Mouse (Mus musculus) CD4-positive helper T cell, adult 2 months (primary cell): ENCODE data around the gene Ucp2.

Experiments used
- DNase-seq: peaks from one replicate; pipeline ENCODE4 v3.0.0-alpha.2; 2012; ENCODE audit warnings: low read depth, missing footprints, low spot score

The Ucp2 gene

GRCm38 (mm10) chr7:100493117-100493483, at the start of gene Ucp2:
TSS of gene Ucp2 (plus strand) at chr7:100493337.
- peak; percentile 95 for DNase-seq

DNA sequence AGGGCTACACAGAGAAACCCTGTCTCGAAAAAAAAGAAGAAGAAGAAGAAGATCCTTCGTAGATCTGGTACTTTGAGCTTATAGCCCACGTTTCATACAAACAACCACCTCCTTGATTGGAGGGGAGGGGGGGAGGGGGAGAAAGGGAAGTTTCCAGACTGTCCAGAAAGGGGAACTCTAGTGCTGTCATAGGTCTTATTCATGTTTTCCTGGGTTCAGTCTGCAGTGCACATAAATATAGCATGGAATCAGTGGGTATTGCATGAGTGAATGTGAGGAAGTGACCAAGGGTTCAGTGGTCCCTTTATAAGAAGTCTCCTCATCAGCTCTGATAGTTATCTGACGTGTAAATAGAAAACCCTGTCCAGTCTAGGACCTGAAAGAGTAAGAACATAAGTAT, 49.4 kb upstream of the Ucp2 start:
- no peak for DNase-seq

DNA sequence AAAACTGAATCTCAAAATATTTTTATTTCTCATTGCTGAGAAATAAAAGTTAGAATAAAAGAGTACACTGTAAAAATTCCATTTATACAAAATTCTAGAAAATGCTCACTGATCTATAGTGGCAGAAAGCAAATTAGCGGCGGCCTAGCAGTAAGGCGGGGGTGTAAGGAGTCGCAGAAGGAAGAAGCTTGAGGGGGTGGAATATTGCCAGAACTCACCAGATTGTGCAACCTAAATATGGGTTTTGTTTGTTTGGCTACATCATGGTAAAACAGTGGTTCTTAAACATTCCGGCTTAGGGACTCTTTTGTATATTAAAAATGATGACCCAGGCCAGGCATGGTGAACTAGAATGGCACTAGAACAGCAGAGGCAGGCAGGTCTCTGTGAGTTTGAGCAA, 46.9 kb upstream of the Ucp2 start:
- no peak for DNase-seq

DNA sequence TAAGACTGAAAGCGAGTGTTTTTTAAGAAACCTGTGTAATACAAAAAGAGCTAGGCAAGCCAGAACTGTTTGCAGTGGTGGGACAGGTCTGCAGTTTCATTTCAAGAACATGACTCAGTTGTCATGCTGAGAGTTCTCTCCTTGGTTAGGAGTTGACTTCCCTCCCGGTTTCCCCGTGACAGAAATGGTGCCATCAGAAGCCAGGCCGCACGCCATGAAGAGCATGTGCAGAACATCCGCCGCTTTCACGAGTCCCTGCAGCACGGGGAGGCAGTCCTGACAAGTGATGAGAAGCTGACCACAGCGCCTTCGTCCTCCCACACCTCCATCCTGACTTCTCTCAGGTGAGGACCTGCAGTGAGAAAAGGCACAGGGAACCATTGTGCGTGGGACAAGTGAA, 44.6 kb upstream of the Ucp2 start:
- peak; percentile 73 for DNase-seq

GRCm38 (mm10) chr7:100448985-100449384, 44.2 kb upstream of the Ucp2 start:
- DNase-seq: peak; percentile 87

GRCm38 (mm10) chr7:100458153-100458552, 35.0 kb upstream of the Ucp2 start:
- DNase-seq: no peak

DNA sequence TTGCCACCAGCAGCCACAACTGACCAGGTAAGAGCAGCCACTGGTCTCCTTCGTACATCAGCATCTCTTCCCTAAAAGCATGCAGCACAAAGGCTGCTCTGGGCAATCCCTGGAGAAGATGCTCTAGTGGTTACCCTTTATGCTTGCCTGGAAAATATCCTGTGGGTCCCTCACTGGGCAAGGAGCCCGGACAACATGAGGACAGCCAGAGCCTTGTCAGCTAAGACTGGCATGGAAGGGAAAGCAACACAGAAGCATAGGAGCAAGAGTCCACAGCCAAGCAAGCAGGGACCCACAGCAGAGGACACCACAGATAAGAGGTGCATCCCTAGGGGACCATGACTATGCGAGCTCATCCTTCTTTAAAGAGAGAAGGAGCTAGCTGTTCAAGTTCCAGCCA, 33.3 kb upstream of the Ucp2 start:
- DNase-seq: no peak

DNA sequence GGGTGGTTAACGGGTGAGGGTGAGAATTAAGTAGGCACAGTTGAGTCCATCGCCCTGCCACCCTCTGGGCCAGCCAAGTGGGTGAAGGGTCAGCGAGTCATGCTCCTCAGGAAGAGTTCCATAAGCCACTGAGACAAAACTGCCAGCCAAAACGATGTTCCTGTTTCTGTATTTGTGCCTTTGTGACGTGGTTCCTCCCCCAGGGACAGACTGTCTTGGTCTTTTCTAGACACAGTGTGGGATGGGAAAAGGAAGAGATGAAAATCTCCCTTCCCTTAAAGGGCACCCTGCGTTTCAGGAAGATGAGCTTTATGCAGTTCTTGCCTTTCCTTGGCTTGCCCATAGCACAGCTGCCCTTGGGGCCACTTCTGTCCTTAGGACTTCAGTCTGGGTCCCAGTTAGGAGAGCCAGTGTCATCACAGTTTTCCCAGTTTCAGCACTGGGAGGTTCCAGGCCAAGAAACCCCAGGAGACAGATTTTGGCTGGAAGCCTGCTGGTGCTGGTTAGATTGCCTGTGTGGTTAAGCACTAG, 31.5 kb upstream of the Ucp2 start:
- DNase-seq: no peak

DNA sequence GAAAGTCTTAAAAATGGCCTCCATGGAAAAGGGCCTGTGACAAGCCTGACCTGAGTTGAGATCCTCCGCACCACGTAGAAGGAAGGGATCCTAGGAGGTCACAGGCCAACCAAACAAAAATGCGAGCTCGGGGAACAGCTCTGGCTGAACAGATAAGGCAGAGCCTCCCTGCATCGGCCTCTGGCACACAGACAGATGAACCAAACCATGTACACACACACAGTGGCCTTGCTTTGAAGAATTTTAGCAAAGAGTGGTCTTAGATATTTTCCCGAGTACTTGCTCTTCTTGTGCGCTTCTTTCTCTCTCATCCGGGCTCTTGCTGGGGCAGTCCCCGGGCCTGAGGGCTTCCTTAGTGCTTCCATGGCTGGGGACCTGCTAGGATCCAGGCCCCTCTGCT, 29.9 kb upstream of the Ucp2 start:
- DNase-seq: no peak

DNA sequence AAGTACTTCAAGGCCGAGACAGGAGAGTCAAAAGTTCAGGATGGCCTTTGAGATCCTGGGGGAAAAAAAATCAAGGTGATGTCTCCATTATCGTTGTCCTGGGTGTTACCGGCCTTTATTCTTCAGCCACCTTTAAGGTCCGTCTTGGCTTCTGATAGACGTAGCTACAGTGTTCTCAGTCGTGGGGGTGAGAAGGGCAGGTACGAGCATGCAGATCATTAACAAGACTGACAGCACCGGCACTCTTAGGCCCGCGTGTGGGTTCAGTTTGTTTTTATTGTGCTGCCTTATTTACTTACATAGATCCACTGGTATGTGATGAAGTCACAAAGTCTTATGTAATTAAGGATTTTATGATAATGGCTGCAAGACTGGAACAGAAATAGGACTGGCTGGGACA, 29.4 kb upstream of the Ucp2 start:
- DNase-seq: no peak

DNA sequence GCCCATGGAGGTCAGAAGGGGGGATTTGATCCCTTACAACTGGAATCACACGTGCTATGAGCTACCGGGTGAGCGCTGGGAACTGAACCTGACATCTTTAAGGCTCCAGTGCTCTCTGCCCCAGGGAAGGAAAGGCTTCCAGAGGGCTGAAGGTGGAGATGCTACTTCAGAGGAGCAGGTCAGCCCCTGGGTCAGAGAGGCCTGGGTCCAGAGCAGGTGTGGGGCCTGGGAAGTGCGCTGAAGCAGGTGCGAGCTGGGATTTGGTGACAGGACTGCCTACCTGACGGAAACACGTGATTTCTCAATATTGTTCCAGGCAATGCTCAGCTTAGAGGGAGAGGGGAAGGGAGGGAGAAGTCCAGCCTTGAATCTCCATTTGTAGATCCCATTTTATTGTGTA, 28.9 kb upstream of the Ucp2 start:
- DNase-seq: no peak

DNA sequence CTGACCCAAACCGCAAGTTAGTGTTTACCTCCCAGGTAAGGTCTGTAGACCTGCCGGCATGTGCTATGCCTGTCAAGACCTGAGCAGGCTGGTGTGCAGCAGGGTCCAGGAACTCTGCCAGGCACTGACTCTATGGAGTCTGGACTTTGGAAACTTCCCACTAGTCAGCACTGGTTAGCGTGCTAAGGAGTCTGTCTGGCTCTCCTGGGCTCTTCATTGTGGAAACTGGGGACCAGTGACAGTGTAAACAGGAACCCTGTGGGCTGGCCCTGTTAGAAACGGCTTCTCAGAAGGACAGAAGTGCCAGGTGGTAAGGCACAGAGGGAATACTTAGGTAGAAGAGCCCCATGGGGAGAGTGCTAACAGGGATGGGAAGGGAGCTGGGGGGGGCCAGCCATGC, 27.9 kb upstream of the Ucp2 start:
- no peak for DNase-seq

GRCm38 (mm10) chr7:100465656-100466309, 27.4 kb upstream of the Ucp2 start:
- DNase-seq: no peak

- DNase-seq: no peak
Observed at GRCm38 (mm10) chr7:100466781-100467510, 26.2 kb upstream of the Ucp2 start.

DNA sequence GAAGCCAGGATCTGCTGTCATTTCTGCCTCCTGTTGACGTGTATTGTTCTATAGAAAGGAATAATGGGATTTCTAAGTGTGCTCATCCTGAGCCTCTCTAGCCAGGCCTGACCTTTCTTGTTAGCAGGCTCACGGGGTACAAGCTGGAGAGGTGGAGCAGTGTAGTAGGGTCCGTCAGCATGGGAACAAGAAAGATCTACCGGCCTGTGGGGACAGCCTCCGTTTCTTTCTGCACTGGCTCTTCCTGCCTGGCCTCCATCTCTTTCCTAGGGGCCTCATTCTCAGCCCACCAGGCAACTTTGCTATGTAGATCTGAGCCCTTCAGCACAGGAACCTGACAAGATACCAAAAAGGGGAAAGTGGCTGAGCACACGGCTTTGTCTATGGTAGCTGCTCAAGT, 24.4 kb upstream of the Ucp2 start:
- DNase-seq: no peak

DNA sequence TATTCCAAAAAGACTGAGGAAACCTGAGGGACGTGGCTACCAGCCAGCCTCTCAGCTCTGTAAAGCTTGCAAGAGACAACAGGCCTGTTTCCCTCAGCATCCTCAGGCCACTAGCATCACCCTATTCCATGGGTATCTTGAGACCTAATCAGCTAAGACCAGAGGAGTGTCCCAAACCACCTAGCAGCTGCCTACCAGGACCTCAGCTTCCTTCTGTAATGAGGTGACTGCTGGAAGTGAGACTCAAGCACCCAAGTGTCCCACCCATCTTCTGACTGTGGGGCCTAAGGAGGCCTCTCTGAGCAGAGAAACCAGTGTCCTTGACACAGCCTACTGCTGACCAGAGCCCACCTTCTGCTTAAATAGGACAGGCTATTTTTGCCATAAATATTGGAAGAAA, 23.6 kb upstream of the Ucp2 start:
- DNase-seq: no peak

DNA sequence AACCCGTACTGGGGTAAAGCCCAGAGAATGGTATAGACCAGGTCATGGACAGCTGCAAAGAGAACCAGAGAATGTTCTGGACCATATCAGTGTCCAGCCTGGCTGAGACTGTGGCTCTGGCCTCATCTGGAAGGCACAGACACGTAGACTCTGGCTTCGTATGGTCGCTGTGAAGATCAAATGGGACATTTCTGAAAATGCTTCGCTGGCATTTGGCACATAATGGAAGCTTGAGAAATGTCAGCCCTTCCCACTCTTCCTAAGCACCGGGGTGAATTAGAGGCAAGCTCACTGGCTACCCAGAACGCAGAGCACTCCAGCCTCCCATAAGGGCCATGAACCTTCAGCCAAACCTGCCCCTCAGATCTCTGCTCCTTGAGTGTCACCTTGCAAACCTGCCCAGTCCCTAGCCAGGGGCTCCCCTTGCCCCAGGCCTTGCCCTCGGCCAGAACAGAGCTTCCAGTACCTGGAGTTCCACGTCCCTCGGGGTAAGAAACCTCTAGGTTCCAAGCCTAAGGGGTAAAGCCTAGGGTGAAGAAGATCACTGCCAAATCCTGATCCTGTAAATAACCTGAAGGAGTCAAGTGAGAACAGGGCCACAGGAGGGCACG, 22.2 kb upstream of the Ucp2 start:
- DNase-seq: no peak

- no peak for DNase-seq
Observed at GRCm38 (mm10) chr7:100471407-100471797, 21.7 kb upstream of the Ucp2 start.

DNA sequence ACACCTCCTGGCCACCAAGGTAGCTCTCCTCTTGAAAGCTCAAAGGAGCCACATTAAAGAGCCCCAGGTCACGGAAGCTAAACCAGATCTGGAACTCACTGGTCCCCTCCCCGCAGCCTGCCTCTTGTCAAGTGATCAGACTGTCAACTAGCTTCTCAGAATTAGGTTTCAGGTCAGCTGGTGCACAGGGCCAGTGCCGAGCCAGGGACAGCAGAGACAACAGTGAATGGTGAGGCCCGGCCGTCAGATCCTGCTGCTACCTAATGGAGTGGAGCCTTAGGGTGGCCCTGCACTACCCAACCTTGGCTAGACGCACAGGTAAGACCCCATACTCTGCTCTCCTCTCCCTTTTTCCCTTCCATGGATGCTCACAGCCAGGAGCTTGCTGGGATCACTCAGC, 20.4 kb upstream of the Ucp2 start, which contains the start of gene Ucp3:
Ucp3 (plus strand) TSS at position 214 of the 400 bp plus-strand sequence.
- no peak for DNase-seq

- DNase-seq: no peak
Observed at GRCm38 (mm10) chr7:100473846-100474454, 19.2 kb upstream of the Ucp2 start.

DNA sequence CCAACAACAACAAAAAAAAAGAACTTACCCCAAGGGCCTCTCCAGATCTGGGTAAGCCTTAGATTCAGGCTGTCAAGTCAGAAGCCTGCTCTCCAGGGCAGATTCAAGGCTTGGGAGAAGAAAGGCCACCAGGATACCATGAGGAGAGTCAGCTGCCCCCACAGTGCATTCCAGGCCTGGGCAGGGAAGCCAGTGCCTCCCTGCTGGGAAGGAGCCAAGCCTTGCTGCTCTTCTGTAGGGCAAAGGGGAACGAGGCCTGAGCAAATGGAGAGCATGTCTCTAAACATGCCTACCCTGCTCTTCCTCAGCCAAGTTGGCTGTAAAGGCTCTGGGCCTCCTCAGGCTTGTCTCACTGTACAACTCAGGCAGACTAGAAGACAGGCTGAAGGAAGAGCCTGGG, 18.5 kb upstream of the Ucp2 start:
- DNase-seq: no peak

GRCm38 (mm10) chr7:100479100-100479822, 13.9 kb upstream of the Ucp2 start:
- DNase-seq: no peak
